Mouse (Mus musculus): ENCODE results near the gene Pogz. TPM values are rescaled to one million over a fixed set of nuclear protein-coding genes. Genes with fewer than 3 reads are reported as not detected.

Pogz gene
- polyA plus RNA-seq, 1 experiment = 8.7 TPM

DNA sequence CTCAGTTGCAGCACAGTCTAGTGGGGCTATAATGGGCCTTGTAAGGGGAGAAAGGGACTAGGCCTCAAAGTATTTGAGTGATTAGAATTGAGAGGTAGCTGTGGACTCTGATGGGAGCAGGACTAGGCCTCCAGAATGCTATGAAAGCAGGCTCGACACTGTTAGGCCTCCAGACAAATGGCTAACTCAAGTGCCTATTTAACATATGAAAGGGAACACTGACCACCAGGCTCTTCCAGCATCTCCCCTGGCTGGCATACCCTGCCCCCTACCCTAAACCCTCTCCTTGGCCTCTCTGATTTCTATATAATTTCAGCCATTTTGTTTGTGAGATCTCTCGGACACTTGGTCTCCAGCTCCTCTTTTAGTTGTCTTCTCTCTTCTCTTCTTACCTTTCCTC is 43.0 kb upstream of the Pogz start:
- Histone ChIP-seq H3K36me3 (ENCODE audit: control insufficient read depth, insufficient read depth) (no peaks in the 10 kb centered on the region), H3K4me3 (ENCODE audit: insufficient read depth, poor library complexity, severe bottlenecking) (no peak overlapping the region), H3K79me2 (ENCODE audit: control insufficient read depth, insufficient read depth) (no peaks in the 10 kb centered on the region), H3K79me3 (ENCODE audit: low read depth) (no peaks in the 10 kb centered on the region), H3K27me3 (ENCODE audit: control insufficient read depth, insufficient read depth, insufficient read length) (no peaks in the 10 kb centered on the region), H3ac (ENCODE audit: control insufficient read depth, insufficient read length, low read depth) (no peak overlapping the region)
- TF ChIP-seq USF1 (IDR thresholded peaks at IDR 0.05; ENCODE audit: low read depth) (no peak), MYOG (IDR thresholded peaks at IDR 0.05; ENCODE audit: control insufficient read depth, extremely low read depth, insufficient read length) (no peak), MYOD1 (IDR thresholded peaks at IDR 0.05; ENCODE audit: control insufficient read depth, insufficient read length, low read depth) (no peak), MAX (IDR thresholded peaks at IDR 0.05) (no peak), FOSL1 (IDR thresholded peaks at IDR 0.05; ENCODE audit: insufficient read depth, low read length, poor library complexity, severe bottlenecking) (no peak), CTCF (IDR thresholded peaks at IDR 0.05; ENCODE audit: control insufficient read depth, insufficient read depth, insufficient read length) (no peak), CEBPB (IDR thresholded peaks at IDR 0.05; ENCODE audit: low read depth) (no peak)

- no peaks in the 10 kb centered on the region for H3K79me2 ChIP-seq (ENCODE audit: control insufficient read depth, insufficient read depth)
- TF ChIP-seq MAX (IDR thresholded peaks at IDR 0.05) = no peak
- H3ac ChIP-seq (ENCODE audit: control insufficient read depth, insufficient read length, low read depth) = no peak overlapping the region
- H3K4me3 ChIP-seq (ENCODE audit: insufficient read depth, poor library complexity, severe bottlenecking) = no peak overlapping the region
- H3K36me3 ChIP-seq (ENCODE audit: control insufficient read depth, insufficient read depth) = no peaks in the 10 kb centered on the region
- no peaks in the 10 kb centered on the region for H3K27me3 ChIP-seq (ENCODE audit: control insufficient read depth, insufficient read depth, insufficient read length)
- no peaks in the 10 kb centered on the region for H3K79me3 ChIP-seq (ENCODE audit: low read depth)
Measured at GRCm38 (mm10) chr3:94795596-94796140, 41.7 kb upstream of the Pogz start.

- Histone ChIP-seq H3K79me2 (ENCODE audit: control insufficient read depth, insufficient read depth) (no peaks in the 10 kb centered on the region), H3K36me3 (ENCODE audit: control insufficient read depth, insufficient read depth) (no peaks in the 10 kb centered on the region), H3ac (ENCODE audit: control insufficient read depth, insufficient read length, low read depth) (no peak overlapping the region), H3K27me3 (ENCODE audit: control insufficient read depth, insufficient read depth, insufficient read length) (no peaks in the 10 kb centered on the region), H3K4me3 (ENCODE audit: insufficient read depth, poor library complexity, severe bottlenecking) (no peak overlapping the region), H3K79me3 (ENCODE audit: low read depth) (no peaks in the 10 kb centered on the region)
- TF ChIP-seq CEBPB (IDR thresholded peaks at IDR 0.05; ENCODE audit: low read depth) (no peak), USF1 (IDR thresholded peaks at IDR 0.05; ENCODE audit: low read depth) (no peak), FOSL1 (IDR thresholded peaks at IDR 0.05; ENCODE audit: insufficient read depth, low read length, poor library complexity, severe bottlenecking) (no peak), MYOG (IDR thresholded peaks at IDR 0.05; ENCODE audit: control insufficient read depth, extremely low read depth, insufficient read length) (no peak), MYOD1 (IDR thresholded peaks at IDR 0.05; ENCODE audit: control insufficient read depth, insufficient read length, low read depth) (no peak)
Measured at GRCm38 (mm10) chr3:94796181-94796580, 41.2 kb upstream of the Pogz start.

- no peak for TF ChIP-seq USF1 (IDR thresholded peaks at IDR 0.05; ENCODE audit: low read depth)
- no peak for TF ChIP-seq FOSL1 (IDR thresholded peaks at IDR 0.05; ENCODE audit: insufficient read depth, low read length, poor library complexity, severe bottlenecking)
- TF ChIP-seq MYOG (IDR thresholded peaks at IDR 0.05; ENCODE audit: control insufficient read depth, extremely low read depth, insufficient read length) = no peak
- TF ChIP-seq CEBPB (IDR thresholded peaks at IDR 0.05; ENCODE audit: low read depth) = no peak
- no peak for TF ChIP-seq CTCF (IDR thresholded peaks at IDR 0.05; ENCODE audit: control insufficient read depth, insufficient read depth, insufficient read length)
- TF ChIP-seq MYOD1 (IDR thresholded peaks at IDR 0.05; ENCODE audit: control insufficient read depth, insufficient read length, low read depth) = no peak
- TF ChIP-seq MAX (IDR thresholded peaks at IDR 0.05) = no peak
- Histone ChIP-seq H3K36me3 (ENCODE audit: control insufficient read depth, insufficient read depth) (no peaks in the 10 kb centered on the region), H3K79me3 (ENCODE audit: low read depth) (no peaks in the 10 kb centered on the region), H3K4me3 (ENCODE audit: insufficient read depth, poor library complexity, severe bottlenecking) (no peak overlapping the region), H3K27me3 (ENCODE audit: control insufficient read depth, insufficient read depth, insufficient read length) (no peaks in the 10 kb centered on the region), H3K79me2 (ENCODE audit: control insufficient read depth, insufficient read depth) (no peaks in the 10 kb centered on the region), H3ac (ENCODE audit: control insufficient read depth, insufficient read length, low read depth) (no peak overlapping the region)
Measured at GRCm38 (mm10) chr3:94804146-94804545, 33.2 kb upstream of the Pogz start.

- Histone ChIP-seq H3K27me3 (ENCODE audit: control insufficient read depth, insufficient read depth, insufficient read length) (no peaks in the 10 kb centered on the region), H3K79me2 (ENCODE audit: control insufficient read depth, insufficient read depth) (no peaks in the 10 kb centered on the region), H3K36me3 (ENCODE audit: control insufficient read depth, insufficient read depth) (no peaks in the 10 kb centered on the region), H3K4me3 (ENCODE audit: insufficient read depth, poor library complexity, severe bottlenecking) (no peak overlapping the region), H3ac (ENCODE audit: control insufficient read depth, insufficient read length, low read depth) (no peak overlapping the region), H3K79me3 (ENCODE audit: low read depth) (no peaks in the 10 kb centered on the region)
- TF ChIP-seq USF1 (IDR thresholded peaks at IDR 0.05; ENCODE audit: low read depth) (no peak), CTCF (IDR thresholded peaks at IDR 0.05; ENCODE audit: control insufficient read depth, insufficient read depth, insufficient read length) (no peak), MYOG (IDR thresholded peaks at IDR 0.05; ENCODE audit: control insufficient read depth, extremely low read depth, insufficient read length) (no peak), MYOD1 (IDR thresholded peaks at IDR 0.05; ENCODE audit: control insufficient read depth, insufficient read length, low read depth) (no peak), FOSL1 (IDR thresholded peaks at IDR 0.05; ENCODE audit: insufficient read depth, low read length, poor library complexity, severe bottlenecking) (no peak), CEBPB (IDR thresholded peaks at IDR 0.05; ENCODE audit: low read depth) (no peak), MAX (IDR thresholded peaks at IDR 0.05) (no peak)
Measured at GRCm38 (mm10) chr3:94804976-94805375, 32.4 kb upstream of the Pogz start.

DNA sequence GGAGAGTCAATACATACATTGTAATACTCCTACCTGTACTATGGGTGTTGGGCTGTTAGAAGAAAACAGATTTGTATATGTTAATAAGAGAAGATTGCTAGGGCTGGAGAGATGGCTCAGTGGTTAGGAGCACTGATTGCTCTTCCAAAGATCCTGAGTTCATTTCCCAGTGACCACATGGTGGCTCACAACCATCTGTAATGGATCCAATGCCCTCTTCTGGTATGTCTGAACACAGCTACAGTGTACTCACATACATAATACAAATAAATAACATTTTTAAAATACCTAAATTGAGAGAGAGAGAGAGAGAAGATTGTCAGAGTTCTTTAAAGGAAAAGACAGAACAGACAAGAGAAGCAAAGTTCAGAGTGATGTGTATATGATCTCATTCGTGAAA is 29.1 kb upstream of the Pogz start:
- Histone ChIP-seq H3ac (ENCODE audit: control insufficient read depth, insufficient read length, low read depth) (no peak overlapping the region), H3K79me2 (ENCODE audit: control insufficient read depth, insufficient read depth) (no peaks in the 10 kb centered on the region), H3K4me3 (ENCODE audit: insufficient read depth, poor library complexity, severe bottlenecking) (no peak overlapping the region), H3K36me3 (ENCODE audit: control insufficient read depth, insufficient read depth) (no peaks in the 10 kb centered on the region), H3K79me3 (ENCODE audit: low read depth) (no peaks in the 10 kb centered on the region), H3K27me3 (ENCODE audit: control insufficient read depth, insufficient read depth, insufficient read length) (no peaks in the 10 kb centered on the region)
- TF ChIP-seq MYOG (IDR thresholded peaks at IDR 0.05; ENCODE audit: control insufficient read depth, extremely low read depth, insufficient read length) (no peak), MAX (IDR thresholded peaks at IDR 0.05) (no peak), CEBPB (IDR thresholded peaks at IDR 0.05; ENCODE audit: low read depth) (no peak), MYOD1 (IDR thresholded peaks at IDR 0.05; ENCODE audit: control insufficient read depth, insufficient read length, low read depth) (no peak)
